Comparison of ENCODE assay signal across 27 mouse cellular contexts in genomic region chr7:66416829-66417228, GRCm38 (mm10). TPM values are rescaled to one million over a fixed set of nuclear protein-coding genes. Genes with fewer than 3 reads are reported as not detected.
DNase-seq lines count a peak whose midpoint lies in the region; ATAC-seq and TF ChIP-seq lines count a peak whose summit lies in the region.
"Had no signal": no experiment of that assay in that cellular context is flagged by ENCODE, and none has a peak within 500 bp of the region (broad histone marks: within the 10 kb centered on the region; RNA-seq: fewer than 3 reads in every experiment).

No protein-coding gene starts in this region.

- H3K9me3 ChIP-seq in stomach, postnatal 0 days (ENCODE audit: control insufficient read depth, low read length): no peaks in the 10 kb centered on the region
- H3K9me3 ChIP-seq: embryonic facial prominence, embryonic 12.5 days; forebrain, embryonic 12.5 days; heart, embryonic 13.5 days; hindbrain, embryonic 12.5 days had no signal

- H3K4me2 ChIP-seq in stomach, postnatal 0 days (replicated peaks; ENCODE audit: low read depth): no peak overlapping the region
- H3K4me2 ChIP-seq: embryonic facial prominence, embryonic 12.5 days; forebrain, embryonic 12.5 days; heart, embryonic 13.5 days; hindbrain, embryonic 12.5 days had no signal

- WGBS in stomach, postnatal 0 days: 69% methylated on average over 4 of the region's 4 CpGs

- no peaks in the 10 kb centered on the region for H3K36me3 ChIP-seq in stomach, postnatal 0 days (ENCODE audit: control insufficient read depth, insufficient read depth, low read length)
- H3K36me3 ChIP-seq: embryonic facial prominence, embryonic 12.5 days; forebrain, embryonic 12.5 days; heart, embryonic 13.5 days; hindbrain, embryonic 12.5 days had no signal

- H3K9ac ChIP-seq in stomach, postnatal 0 days (ENCODE audit: low read length): no peak overlapping the region
- H3K9ac ChIP-seq: embryonic facial prominence, embryonic 12.5 days; forebrain, embryonic 12.5 days; heart, embryonic 13.5 days; hindbrain, embryonic 12.5 days had no signal

- no peaks in the 10 kb centered on the region for H3K4me1 ChIP-seq in stomach, postnatal 0 days (replicated peaks; ENCODE audit: control insufficient read depth, insufficient read depth)
- H3K4me1 ChIP-seq: forebrain, embryonic 12.5 days had no signal

- TF ChIP-seq CTCF in stomach, postnatal 0 days (IDR thresholded peaks at IDR 0.05; ENCODE audit: low read depth): no peak

- no peaks in the 10 kb centered on the region for H3K27me3 ChIP-seq in stomach, postnatal 0 days (ENCODE audit: control insufficient read depth, insufficient read depth, low read length)
- H3K27me3 ChIP-seq: embryonic facial prominence, embryonic 12.5 days; hindbrain, embryonic 12.5 days had no signal

- TF ChIP-seq EP300 in stomach, postnatal 0 days (optimal IDR thresholded peaks at IDR 0.05): no peak

- no peak overlapping the region for H3K27ac ChIP-seq in stomach, postnatal 0 days (replicated peaks)
- H3K27ac ChIP-seq: embryonic facial prominence, embryonic 12.5 days; forebrain, embryonic 12.5 days; heart, embryonic 13.5 days; hindbrain, embryonic 12.5 days had no signal

- no peak overlapping the region for H3K4me3 ChIP-seq in stomach, postnatal 0 days (ENCODE audit: low read depth, low read length)
- H3K4me3 ChIP-seq: embryonic facial prominence, embryonic 12.5 days; forebrain, embryonic 12.5 days; heart, embryonic 13.5 days; hindbrain, embryonic 12.5 days had no signal

- peak; percentile 19 for DNase-seq in gastrocnemius, postnatal 25 days
- DNase-seq in gastrocnemius, postnatal 10 days: no peak
- DNase-seq in kidney, postnatal 25 days: peak; percentile 3 to 40
- no peak for DNase-seq in kidney, adult 9 months
- peak; percentile 6 for DNase-seq in thymus, postnatal 25 days
- no peak for DNase-seq in thymus, postnatal 36 days
- no peak for DNase-seq in stomach, postnatal 0 days (ENCODE audit: low spot score)
- DNase-seq: adrenal gland, postnatal 10 days; cerebellum, adult 11 months; cerebellum, adult 8-10 months; cerebellum, postnatal 14 days; embryo, embryonic 11 days; heart, postnatal 36 days had no signal

- 0 out of 2 replicates have a peak, but pooled peaks have one; percentile 27 for ATAC-seq in stomach, postnatal 0 days (ENCODE audit: low FRiP score, low TSS enrichment)
- ATAC-seq in activated CD4-positive, CD25-positive, alpha-beta regulatory T cell, adult 4 months: no peak
- ATAC-seq: forebrain, embryonic 16.5 days; hindbrain, embryonic 16.5 days had no signal

RNA-seq across cellular contexts. Expression of gene Aldh1a3, which starts 10.5 kb away (rescaled TPM):
- total RNA-seq in gastrocnemius, postnatal 25 days (2021): 1 to 10 TPM; 1.8 to 2.9 TPM
- total RNA-seq in gastrocnemius, postnatal 10 days (2021): 1 to 10 TPM; 7.4 to 9.0 TPM
- 7.7 and 9.6 TPM in 2 replicates for polyA plus RNA-seq in stomach, postnatal 0 days (2015; fragmentation: Nextera tagmentation; extraction: Ambion mirVana)
- under 1 TPM in 1 of 2 experiments, not detected in 1; 0.60 TPM for polyA plus RNA-seq in activated CD4-positive, CD25-positive, alpha-beta regulatory T cell, adult 4 months (2017; shearing (Covaris generic))

RNA-seq across cellular contexts. Expression of gene Lrrk1, which starts 28.7 kb away (rescaled TPM):
- 1 to 10 TPM; 3.2 to 3.7 TPM for total RNA-seq in gastrocnemius, postnatal 25 days (2021)
- total RNA-seq in gastrocnemius, postnatal 10 days (2021): 1 to 10 TPM; 7.7 to 9.2 TPM
- 8.5 and 9.2 TPM in 2 replicates for polyA plus RNA-seq in stomach, postnatal 0 days (2015; fragmentation: Nextera tagmentation; extraction: Ambion mirVana)
- polyA plus RNA-seq in activated CD4-positive, CD25-positive, alpha-beta regulatory T cell, adult 4 months (2017; shearing (Covaris generic)): 1 to 10 TPM; 1.2 to 2.6 TPM

RNA-seq across cellular contexts. Expression of gene Gm10974, which starts 51.1 kb away (rescaled TPM):
- not detected for total RNA-seq in gastrocnemius, postnatal 25 days (2021)
- total RNA-seq in gastrocnemius, postnatal 10 days (2021): not detected
- polyA plus RNA-seq in stomach, postnatal 0 days (2015; fragmentation: Nextera tagmentation; extraction: Ambion mirVana): not detected in 2 replicates
- not detected for polyA plus RNA-seq in activated CD4-positive, CD25-positive, alpha-beta regulatory T cell, adult 4 months (2017; shearing (Covaris generic))
- total RNA-seq: adrenal gland, postnatal 10 days; adrenal gland, postnatal 4 days; common myeloid progenitor, adult 5-6 weeks; ES-E14; granulocyte monocyte progenitor cell, adult 5-6 weeks; heart, postnatal 36 days had no signal
- polyA plus RNA-seq: brain, embryonic 14.5 days; embryonic facial prominence, embryonic 12.5 days; forebrain, embryonic 12.5 days; forebrain, embryonic 16.5 days; frontal cortex, adult 2 months; heart, embryonic 13.5 days; heart, postnatal 0 days; hindbrain, embryonic 12.5 days; hindbrain, embryonic 16.5 days had no signal

Comparison
In these comparisons a context has a peak if more than half of its experiments do, and no peak if none do; other contexts are left out.
1. DNase-seq: peak in gastrocnemius, postnatal 25 days (single experiment), kidney, postnatal 25 days (2 of 2) and thymus, postnatal 25 days (single experiment); none in gastrocnemius, postnatal 10 days (single experiment), kidney, adult 9 months (single experiment), thymus, postnatal 36 days (0 of 2) and stomach, postnatal 0 days (single experiment).